Mouse (Mus musculus) kidney, embryonic 14.5 days (tissue): ENCODE results near the gene Slc25a43. TPM values are rescaled to one million over a fixed set of nuclear protein-coding genes. Genes with fewer than 3 reads are reported as not detected.

Source experiments
- ATAC-seq: fragments of 200-750 bp; cut with Nextera tagmentation; 2 replicates; pipeline ENCODE4 v1.8.0; 2017; ENCODE audit warnings: moderate number of reproducible peaks, mild to moderate bottlenecking, moderate TSS enrichment, moderate library complexity; ENCODE audit not compliant: low FRiP score, low TSS enrichment
- H3K27ac ChIP-seq: fragments of 300-500 bp; sonication (generic); 2 replicates; pipeline ENCODE4 v1.5.1; 2014; ENCODE audit warnings: low read depth, mild to moderate bottlenecking, low read length, moderate library complexity, mixed read lengths
- H3K27me3 ChIP-seq: fragments of 300-500 bp; sonication (generic); 2 replicates; pipeline ENCODE4 v1.6.1; 2014; ENCODE audit warnings: mild to moderate bottlenecking, low read length; ENCODE audit not compliant: control insufficient read depth, insufficient read depth
- H3K36me3 ChIP-seq: fragments of 300-500 bp; sonication (generic); 2 replicates; pipeline ENCODE4 v1.6.1; 2014; ENCODE audit warnings: low read length, mixed read lengths; ENCODE audit not compliant: control insufficient read depth, insufficient read depth
- H3K4me1 ChIP-seq: fragments of 300-500 bp; sonication (generic); 2 replicates; pipeline ENCODE4 v1.6.1; 2014; ENCODE audit warnings: low read length, mixed read lengths; ENCODE audit not compliant: control insufficient read depth, insufficient read depth
- H3K4me2 ChIP-seq: fragments of 300-500 bp; sonication (generic); replicated peaks from 2 replicates; pipeline ENCODE4 v1.6.1; 2014; ENCODE audit warnings: low read depth, mild to moderate bottlenecking, low read length
- H3K4me3 ChIP-seq: fragments of 300-500 bp; sonication (generic); 2 replicates; pipeline ENCODE4 v1.5.1; 2014; ENCODE audit warnings: mild to moderate bottlenecking, low read length
- H3K9ac ChIP-seq: fragments of 300-500 bp; sonication (generic); 2 replicates; pipeline ENCODE4 v1.6.1; 2014; ENCODE audit warnings: low read depth, mild to moderate bottlenecking, low read length, moderate library complexity
- H3K9me3 ChIP-seq: fragments of 300-500 bp; sonication (generic); 2 replicates; pipeline ENCODE4 v1.6.1; 2016; ENCODE audit warnings: low read length; ENCODE audit not compliant: control insufficient read depth
- WGBS: fragments of 180-500 bp; shearing (Covaris S2); extraction: QIAGEN DNeasy Blood & Tissue Kit; methylation state at CpG from one replicate; pipeline ENCODE4 v1.1.7; 2014; 5-methylcytosine and 5-hydroxymethylcytosine counted together
- polyA plus RNA-seq: library from polyadenylated mRNA; unstranded; fragments of >200 nt; fragmentation: Nextera tagmentation; extraction: Ambion mirVana; gene quantifications from 2 replicates; pipeline ENCODE4 v1.2.1, GENCODE M21; 2014

Slc25a43 gene
- polyA plus RNA-seq, 1 experiment from 2014 or later = 3.4 TPM

GRCm38 (mm10) chrX:36799131-36799879 lies 55.8 kb downstream of the Slc25a43 start:
- Histone ChIP-seq H3K4me2 (no peak overlapping the region), H3K4me3 (no peak overlapping the region), H3K27ac (no peak overlapping the region), H3K9ac (no peak overlapping the region), H3K27me3 (no peaks in the 10 kb centered on the region), H3K4me1 (no peaks in the 10 kb centered on the region), H3K36me3 (peaks cover 10% of the 10 kb centered on the region), H3K9me3 (no peaks in the 10 kb centered on the region)
- 49% methylated on average over 6 of the region's 6 CpGs for WGBS
- ATAC-seq = no peak

DNA sequence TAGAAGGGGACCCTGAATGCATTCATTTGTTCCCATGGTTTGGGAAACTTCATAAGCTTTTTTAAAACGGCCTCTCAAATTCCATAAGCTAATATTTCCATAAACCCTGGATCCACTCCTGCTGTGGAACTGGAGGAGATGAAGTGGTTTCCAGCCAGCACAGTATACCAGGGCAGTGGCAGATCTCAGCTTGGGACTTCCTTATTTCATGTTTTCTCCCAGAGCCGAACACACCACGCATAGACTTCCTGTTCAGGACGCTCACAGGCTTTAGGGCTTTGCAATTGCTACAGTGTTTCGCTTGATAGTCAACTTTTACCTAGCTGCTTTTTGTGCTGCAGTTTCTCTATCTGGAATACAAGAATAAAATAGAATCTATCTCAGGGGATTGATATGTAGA lies 59.7 kb downstream of the Slc25a43 start:
- Histone ChIP-seq H3K36me3 (no peaks in the 10 kb centered on the region; the same call in 1 of the 2 replicates), H3K4me3 (no peak overlapping the region), H3K27me3 (no peaks in the 10 kb centered on the region), H3K9ac (no peak overlapping the region), H3K9me3 (no peaks in the 10 kb centered on the region), H3K4me1 (no peaks in the 10 kb centered on the region), H3K4me2 (no peak overlapping the region), H3K27ac (no peak overlapping the region)
- 77% methylated on average over 5 of the region's 5 CpGs for WGBS
- no peak for ATAC-seq

DNA sequence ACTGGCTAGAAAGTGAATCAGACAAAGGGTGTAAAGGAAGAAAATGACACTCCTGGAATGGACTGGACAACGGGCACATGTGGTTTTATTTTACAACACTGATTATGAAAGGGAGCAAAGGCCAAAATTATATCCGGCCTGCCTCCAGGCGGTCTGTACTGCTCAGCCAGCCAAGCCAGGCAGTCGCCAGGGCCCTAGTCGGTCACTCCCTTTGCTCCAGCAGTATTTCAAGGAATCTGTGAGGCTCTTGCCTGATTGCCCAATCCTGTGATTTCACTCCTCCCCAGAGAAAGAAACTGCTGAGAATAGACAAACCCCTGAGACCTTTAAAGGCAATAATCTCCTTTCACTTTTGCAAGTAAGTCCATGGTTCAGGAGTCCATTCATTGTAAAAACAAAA lies 60.7 kb downstream of the Slc25a43 start:
- H3K9ac ChIP-seq = no peak overlapping the region
- no peaks in the 10 kb centered on the region for H3K4me1 ChIP-seq
- no peak for ATAC-seq
- no peak overlapping the region for H3K27ac ChIP-seq
- WGBS = 65% methylated on average over 5 of the region's 5 CpGs
- H3K27me3 ChIP-seq = no peaks in the 10 kb centered on the region
- no peak overlapping the region for H3K4me3 ChIP-seq
- H3K36me3 ChIP-seq = no peaks in the 10 kb centered on the region
- no peaks in the 10 kb centered on the region for H3K9me3 ChIP-seq
- H3K4me2 ChIP-seq = no peak overlapping the region

- Histone ChIP-seq H3K4me1 (no peaks in the 10 kb centered on the region), H3K27me3 (no peaks in the 10 kb centered on the region), H3K36me3 (no peaks in the 10 kb centered on the region), H3K27ac (no peak overlapping the region), H3K9me3 (no peaks in the 10 kb centered on the region), H3K4me2 (no peak overlapping the region), H3K4me3 (no peak overlapping the region), H3K9ac (no peak overlapping the region)
- 63% methylated on average over 5 of the region's 5 CpGs for WGBS
- ATAC-seq = no peak
Measured at GRCm38 (mm10) chrX:36805466-36806235, 62.2 kb downstream of the Slc25a43 start.

DNA sequence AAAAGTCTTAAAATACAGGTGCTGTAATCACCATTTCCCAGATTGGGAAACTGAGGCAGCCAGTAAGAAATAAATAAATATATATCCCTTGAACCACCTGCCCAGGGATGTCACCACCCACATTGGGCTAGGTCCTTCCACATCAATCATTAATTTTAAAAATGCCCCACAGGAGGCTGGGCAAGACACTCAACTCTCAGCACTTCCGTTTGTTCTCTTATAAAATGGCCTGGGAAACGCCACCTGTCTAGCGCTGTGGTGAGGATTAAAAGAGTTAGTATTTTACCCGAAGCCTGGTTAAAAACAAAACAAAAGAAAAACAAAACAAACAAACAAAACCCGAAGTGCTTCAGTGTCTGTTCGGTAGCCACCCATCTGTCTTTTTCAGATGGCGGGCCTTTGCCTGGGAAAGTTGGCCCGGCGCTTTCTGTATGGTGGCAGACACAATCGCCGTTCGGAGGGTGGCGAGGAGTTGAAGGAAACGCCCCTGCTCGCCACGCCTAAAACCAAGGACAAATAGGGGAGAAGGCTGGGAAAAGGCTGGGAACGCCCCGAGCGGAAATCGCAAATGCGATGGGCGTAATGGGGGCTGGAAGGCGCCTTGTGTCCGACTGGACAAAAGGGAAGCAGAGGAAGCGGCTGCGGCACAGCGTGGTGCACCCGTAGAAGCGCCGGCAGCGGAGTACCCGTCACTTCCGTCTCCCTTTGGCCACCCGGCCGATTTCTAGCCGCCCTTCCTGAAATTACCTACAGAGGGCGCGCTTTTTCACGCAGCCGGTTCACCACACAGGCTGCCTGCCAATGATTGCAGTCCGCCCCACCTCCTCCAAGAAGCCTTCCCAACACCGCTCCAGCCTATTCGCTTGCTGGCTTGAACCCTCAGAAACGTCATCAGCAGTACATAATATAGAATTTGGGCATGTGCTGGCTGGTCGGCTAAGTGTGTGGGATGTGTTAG lies 64.2 kb downstream of the Slc25a43 start:
- Histone ChIP-seq H3K36me3 (no peaks in the 10 kb centered on the region), H3K9ac (peak overlapping the region; percentile 45; the same call in 1 of the 2 replicates), H3K27ac (peak overlapping the region; percentile 62; the same call in 1 of the 2 replicates), H3K4me3 (peak overlapping the region; percentile 33), H3K27me3 (no peaks in the 10 kb centered on the region), H3K4me1 (no peaks in the 10 kb centered on the region), H3K4me2 (peak overlapping the region; percentile 39), H3K9me3 (no peaks in the 10 kb centered on the region)
- WGBS = 20% methylated on average over 45 of the region's 45 CpGs
- peak; percentile 94 for ATAC-seq

DNA sequence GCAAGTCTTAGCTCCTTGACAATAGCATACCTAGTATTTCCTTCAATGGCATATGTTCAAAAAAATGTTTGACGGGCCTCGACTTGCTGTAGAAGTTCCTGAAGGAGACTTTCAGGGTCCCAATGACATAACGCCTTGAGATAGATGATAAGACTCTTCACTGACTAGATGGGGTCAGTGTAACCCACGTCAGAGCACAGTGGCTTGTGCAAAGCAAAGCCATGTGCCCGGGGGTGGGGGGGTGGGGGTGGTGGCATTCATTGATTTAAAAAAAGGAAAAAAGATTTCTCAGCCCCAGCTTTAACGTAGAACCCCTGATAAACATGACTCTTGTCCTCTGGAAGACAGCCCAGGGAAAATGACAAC lies 64.8 kb downstream of the Slc25a43 start:
- Histone ChIP-seq H3K4me1 (no peaks in the 10 kb centered on the region), H3K36me3 (no peaks in the 10 kb centered on the region), H3K27me3 (no peaks in the 10 kb centered on the region), H3K4me3 (peak overlapping the region; percentile 33; the same call in 1 of the 2 replicates), H3K9me3 (no peaks in the 10 kb centered on the region), H3K27ac (peak overlapping the region; percentile 62; the same call in 1 of the 2 replicates), H3K9ac (0 out of 2 replicates have a peak overlapping the region, but pooled peaks have one; percentile 45), H3K4me2 (peak overlapping the region; percentile 39)
- ATAC-seq = peak; percentile 26; the same call in 1 of the 2 replicates
- 75% methylated on average over 6 of the region's 6 CpGs for WGBS

- ATAC-seq = no peak
- Histone ChIP-seq H3K4me1 (no peaks in the 10 kb centered on the region), H3K27ac (no peak overlapping the region), H3K4me3 (no peak overlapping the region), H3K27me3 (no peaks in the 10 kb centered on the region), H3K9ac (no peak overlapping the region), H3K36me3 (no peaks in the 10 kb centered on the region), H3K4me2 (no peak overlapping the region), H3K9me3 (no peaks in the 10 kb centered on the region)
- 56% methylated on average over 5 of the region's 5 CpGs for WGBS
Measured at GRCm38 (mm10) chrX:36811377-36811776, 67.9 kb downstream of the Slc25a43 start.

GRCm38 (mm10) chrX:36814161-36814836 lies 70.8 kb downstream of the Slc25a43 start:
- no peak overlapping the region; the same call in 1 of the 2 replicates for H3K27ac ChIP-seq
- ATAC-seq = no peak

More at GRCm38 (mm10) chrX:36814161-36814836, 70.8 kb downstream of the Slc25a43 start:
- H3K4me3 ChIP-seq = no peak overlapping the region
- no peak overlapping the region for H3K9ac ChIP-seq
- H3K4me2 ChIP-seq = no peak overlapping the region
- H3K36me3 ChIP-seq = no peaks in the 10 kb centered on the region
- H3K27me3 ChIP-seq = no peaks in the 10 kb centered on the region
- 70% methylated on average over 8 of the region's 8 CpGs for WGBS
- no peaks in the 10 kb centered on the region for H3K4me1 ChIP-seq
- no peaks in the 10 kb centered on the region for H3K9me3 ChIP-seq
